Comparison of ENCODE assay signal across 12 mouse cellular contexts in genomic region chr19:58065001-58065314, GRCm38 (mm10).
DNase-seq lines count a peak whose midpoint lies in the region; ATAC-seq lines count a peak whose summit lies in the region.
"Had no signal": no experiment of that assay in that cellular context is flagged by ENCODE, and none has a peak within 500 bp of the region (broad histone marks: within the 10 kb centered on the region; RNA-seq: fewer than 3 reads in every experiment).

No protein-coding gene starts in this region.

- H3K4me1 ChIP-seq in hindbrain, embryonic 12.5 days = peaks cover 41% of the 10 kb centered on the region

- no peak overlapping the region for H3K9ac ChIP-seq in hindbrain, embryonic 12.5 days
- H3K9ac ChIP-seq: embryonic facial prominence, embryonic 12.5 days; forebrain, postnatal 0 days; midbrain, embryonic 13.5 days had no signal

- no peaks in the 10 kb centered on the region for H3K27me3 ChIP-seq in hindbrain, embryonic 12.5 days
- H3K27me3 ChIP-seq: embryonic facial prominence, embryonic 12.5 days had no signal

- H3K4me3 ChIP-seq in hindbrain, embryonic 12.5 days = no peak overlapping the region
- H3K4me3 ChIP-seq: embryonic facial prominence, embryonic 12.5 days; midbrain, embryonic 13.5 days had no signal

- no peaks in the 10 kb centered on the region for H3K9me3 ChIP-seq in hindbrain, embryonic 12.5 days (replicated peaks)
- H3K9me3 ChIP-seq: embryonic facial prominence, embryonic 12.5 days; midbrain, embryonic 13.5 days had no signal

- H3K4me2 ChIP-seq in hindbrain, embryonic 12.5 days (replicated peaks) = no peak overlapping the region
- H3K4me2 ChIP-seq: embryonic facial prominence, embryonic 12.5 days; midbrain, embryonic 13.5 days had no signal

- 76% methylated on average over 5 of the region's 5 CpGs for WGBS in hindbrain, embryonic 12.5 days

- H3K36me3 ChIP-seq in hindbrain, embryonic 12.5 days = no peaks in the 10 kb centered on the region
- H3K36me3 ChIP-seq: embryonic facial prominence, embryonic 12.5 days; midbrain, embryonic 13.5 days had no signal

- peak; percentile 52 for DNase-seq in urinary bladder, postnatal 14 days (ENCODE audit: low spot score)
- no peak for DNase-seq in urinary bladder, postnatal 25 days (ENCODE audit: low spot score)
- peak; percentile 31 for DNase-seq in lung, postnatal 14 days
- no peak for DNase-seq in adrenal gland, postnatal 4 days (ENCODE audit: low spot score in 2 of 2)
- no peak for DNase-seq in c-Kit-positive CD71-positive TER-119-positive erythroid progenitor cells, embryonic 14.5 days (ENCODE audit: low spot score)
- DNase-seq: forebrain, postnatal 0 days; kidney, postnatal 4 days had no signal

- H3K27ac ChIP-seq in hindbrain, embryonic 12.5 days = no peak overlapping the region
- H3K27ac ChIP-seq: embryonic facial prominence, embryonic 12.5 days; midbrain, embryonic 13.5 days had no signal

- ATAC-seq in granulocyte monocyte progenitor cell, adult 5-6 weeks (replicated peaks; ENCODE audit: poor library complexity, severe bottlenecking) = peak; percentile 70
- no peak for ATAC-seq in hindbrain, embryonic 12.5 days (ENCODE audit: low FRiP score)
- ATAC-seq: forebrain, postnatal 0 days; hindbrain, embryonic 16.5 days; midbrain, embryonic 13.5 days had no signal

Comparison
In these comparisons a context has a peak if more than half of its experiments do, and no peak if none do; other contexts are left out.
1. DNase-seq: peak in urinary bladder, postnatal 14 days (single experiment) and lung, postnatal 14 days (single experiment); none in urinary bladder, postnatal 25 days (single experiment), adrenal gland, postnatal 4 days (0 of 2) and c-Kit-positive CD71-positive TER-119-positive erythroid progenitor cells, embryonic 14.5 days (single experiment).